In genomic region chr9:75494407-75495005, GRCm38 (mm10) we compare ENCODE assay signal across 23 mouse cellular contexts. TPM values are rescaled to one million over a fixed set of nuclear protein-coding genes. Genes with fewer than 3 reads are reported as not detected.
DNase-seq lines count a peak whose midpoint lies in the region; ATAC-seq and TF ChIP-seq lines count a peak whose summit lies in the region.
"Had no signal": no experiment of that assay in that cellular context is flagged by ENCODE, and none has a peak within 500 bp of the region (broad histone marks: within the 10 kb centered on the region; RNA-seq: fewer than 3 reads in every experiment).

No protein-coding gene starts in this region.

- WGBS in stomach, postnatal 0 days, result 77% methylated on average over 9 of the region's 9 CpGs
- WGBS in heart, embryonic 12.5 days, result 77% methylated on average over 9 of the region's 9 CpGs

- H3K9ac ChIP-seq in stomach, postnatal 0 days (ENCODE audit: low read length), result no peak overlapping the region
- no peak overlapping the region for H3K9ac ChIP-seq in heart, embryonic 12.5 days
- H3K9ac ChIP-seq: embryonic facial prominence, embryonic 13.5 days; forebrain, embryonic 13.5 days; limb, embryonic 12.5 days; liver, postnatal 0 days had no signal

- peaks cover 12% of the 10 kb centered on the region for H3K36me3 ChIP-seq in stomach, postnatal 0 days (ENCODE audit: control insufficient read depth, insufficient read depth, low read length)
- peaks cover 30% of the 10 kb centered on the region for H3K36me3 ChIP-seq in heart, embryonic 12.5 days

- H3K9me3 ChIP-seq in stomach, postnatal 0 days (ENCODE audit: control insufficient read depth, low read length), result no peaks in the 10 kb centered on the region
- H3K9me3 ChIP-seq in heart, embryonic 12.5 days (replicated peaks), result no peaks in the 10 kb centered on the region; the same call in 1 of the 2 replicates
- H3K9me3 ChIP-seq: embryonic facial prominence, embryonic 13.5 days; forebrain, embryonic 13.5 days; heart, embryonic 10.5 days; limb, embryonic 12.5 days; midbrain, embryonic 10.5 days had no signal

- H3K27ac ChIP-seq in stomach, postnatal 0 days (replicated peaks), result no peak overlapping the region
- H3K27ac ChIP-seq in heart, embryonic 12.5 days (ENCODE audit: poor library complexity, severe bottlenecking), result no peak overlapping the region
- H3K27ac ChIP-seq: embryonic facial prominence, embryonic 13.5 days; forebrain, embryonic 13.5 days; hindbrain, postnatal 0 days; limb, embryonic 12.5 days; macrophage; midbrain, embryonic 10.5 days had no signal

- TF ChIP-seq EP300 in stomach, postnatal 0 days (optimal IDR thresholded peaks at IDR 0.05), result no peak

- H3K4me3 ChIP-seq in stomach, postnatal 0 days (ENCODE audit: low read depth, low read length), result no peak overlapping the region
- H3K4me3 ChIP-seq in heart, embryonic 12.5 days, result no peak overlapping the region
- H3K4me3 ChIP-seq: embryonic facial prominence, embryonic 13.5 days; forebrain, embryonic 13.5 days; heart, embryonic 10.5 days; limb, embryonic 12.5 days; midbrain, embryonic 10.5 days had no signal

- DNase-seq in layer of hippocampus, adult 8-10 months (ENCODE audit: low spot score in 2 of 2), result peak; percentile 17 to 32
- no peak for DNase-seq in layer of hippocampus, adult 11-12 months (ENCODE audit: low spot score)
- peak; percentile 71 for DNase-seq in cerebellum, adult 8-10 months
- DNase-seq in cerebellum, postnatal 36 days, result peak; percentile 72 to 74
- no peak for DNase-seq in stomach, postnatal 0 days (ENCODE audit: low spot score)
- no peak for DNase-seq in heart, postnatal 36 days
- no peak for DNase-seq in urinary bladder, postnatal 4 days (ENCODE audit: low spot score in 2 of 2)
- DNase-seq: adrenal gland, postnatal 10 days; embryo, embryonic 11 days; kidney, adult 18-20 months; kidney, postnatal 4 days; liver, postnatal 0 days; thymus, postnatal 14 days had no signal

- H3K4me1 ChIP-seq in stomach, postnatal 0 days (replicated peaks; ENCODE audit: control insufficient read depth, insufficient read depth), result no peaks in the 10 kb centered on the region
- peaks cover 9% of the 10 kb centered on the region; the same call in 1 of the 2 replicates for H3K4me1 ChIP-seq in heart, embryonic 12.5 days (replicated peaks)
- H3K4me1 ChIP-seq: embryonic facial prominence, embryonic 13.5 days; forebrain, embryonic 13.5 days; heart, embryonic 10.5 days; limb, embryonic 12.5 days; midbrain, embryonic 10.5 days had no signal

- TF ChIP-seq CTCF in stomach, postnatal 0 days (IDR thresholded peaks at IDR 0.05; ENCODE audit: low read depth), result peak; percentile 11; the same call in 1 of the 2 replicates

- no peak for ATAC-seq in stomach, postnatal 0 days (ENCODE audit: low FRiP score, low TSS enrichment)
- no peak for ATAC-seq in heart, embryonic 12.5 days (ENCODE audit: insufficient number of reproducible peaks, low FRiP score)
- ATAC-seq: forebrain, embryonic 13.5 days; hindbrain, postnatal 0 days; liver, postnatal 0 days; lung, postnatal 0 days had no signal

- intact Hi-C loops in heart, postnatal 36 days (cut with DNase I), result no loop called here

- H3K27me3 ChIP-seq in stomach, postnatal 0 days (ENCODE audit: control insufficient read depth, insufficient read depth, low read length), result no peaks in the 10 kb centered on the region
- no peaks in the 10 kb centered on the region for H3K27me3 ChIP-seq in heart, embryonic 12.5 days (replicated peaks)
- H3K27me3 ChIP-seq: embryonic facial prominence, embryonic 13.5 days; forebrain, embryonic 13.5 days; limb, embryonic 12.5 days had no signal

- no peak overlapping the region for H3K4me2 ChIP-seq in stomach, postnatal 0 days (replicated peaks; ENCODE audit: low read depth)
- no peak overlapping the region for H3K4me2 ChIP-seq in heart, embryonic 12.5 days
- H3K4me2 ChIP-seq: embryonic facial prominence, embryonic 13.5 days; forebrain, embryonic 13.5 days; limb, embryonic 12.5 days; liver, embryonic 11.5 days had no signal

RNA-seq across cellular contexts. Expression of gene Leo1, which starts 53.2 kb away (rescaled TPM):
- 10 to 100 TPM; 19.8 to 22.8 (median 21.1) TPM for total RNA-seq in layer of hippocampus, adult 8-10 months (2022)
- 16.1 and 17.8 TPM in 2 replicates for polyA plus RNA-seq in stomach, postnatal 0 days (2015; fragmentation: Nextera tagmentation; extraction: Ambion mirVana)
- 10 to 100 TPM; 11.3 to 15.0 TPM for total RNA-seq in heart, postnatal 36 days (2021)
- polyA plus RNA-seq in heart, embryonic 12.5 days (2016; fragmentation: Nextera tagmentation; extraction: Ambion mirVana), result 33.8 and 37.0 TPM in 2 replicates

Comparison
In these comparisons a context has a peak if more than half of its experiments do, and no peak if none do; other contexts are left out.
1. DNase-seq: peak in layer of hippocampus, adult 8-10 months (2 of 2), cerebellum, adult 8-10 months (single experiment) and cerebellum, postnatal 36 days (2 of 2); none in layer of hippocampus, adult 11-12 months (single experiment), stomach, postnatal 0 days (single experiment), heart, postnatal 36 days (0 of 2) and urinary bladder, postnatal 4 days (0 of 2).